Mouse (Mus musculus) myocyte (in vitro differentiated cells): Measurements from ENCODE around the gene Med20. TPM values are rescaled to one million over a fixed set of nuclear protein-coding genes. Genes with fewer than 3 reads are reported as not detected.

Experiments
- H3K27me3 ChIP-seq: one replicate; pipeline ENCODE4 v1.6.1; 2011; ENCODE audit not compliant: control insufficient read depth, insufficient read depth, insufficient read length
- H3K36me3 ChIP-seq: one replicate; pipeline ENCODE4 v1.6.1; 2011; ENCODE audit not compliant: control insufficient read depth, insufficient read depth
- H3K4me2 ChIP-seq: one replicate; pipeline ENCODE4 v1.6.1; 2011; ENCODE audit warnings: low read depth, control low read depth
- H3K4me3 ChIP-seq: one replicate; pipeline ENCODE4 v1.5.1; 2011; ENCODE audit warnings: mild to moderate bottlenecking, control low read depth, moderate library complexity
- H3K79me2 ChIP-seq: one replicate; pipeline ENCODE4 v1.6.1; 2011; ENCODE audit not compliant: control insufficient read depth, insufficient read depth
- H3ac ChIP-seq: one replicate; pipeline ENCODE4 v1.6.1; 2011; ENCODE audit not compliant: control insufficient read depth, insufficient read length
- CEBPB ChIP-seq: IDR thresholded peaks from 2 replicates; pipeline ENCODE4 v1.6.1; 2011; ENCODE audit warnings: mild to moderate bottlenecking, moderate library complexity; ENCODE audit not compliant: poor library complexity, insufficient read depth, severe bottlenecking
- E2F4 ChIP-seq: IDR thresholded peaks from one replicate; pipeline ENCODE4 v1.6.1; 2011; ENCODE audit warnings: mild to moderate bottlenecking, control low read depth, moderate library complexity; ENCODE audit not compliant: insufficient read depth
- MAX ChIP-seq: IDR thresholded peaks from one replicate; pipeline ENCODE4 v1.6.1; 2011; ENCODE audit warnings: low read depth, mild to moderate bottlenecking, control low read depth
- MYOD1 ChIP-seq, 3 experiments: IDR thresholded peaks; one replicate each; pipeline ENCODE4 v1.6.1; 2011; ENCODE audit warnings: control low read depth in 2 of 3, low read depth in 2 of 3, mild to moderate bottlenecking in 2 of 3, moderate library complexity in 1 of 3; ENCODE audit not compliant: insufficient read length in 2 of 3, control insufficient read depth in 1 of 3
- MYOG ChIP-seq, 3 experiments: IDR thresholded peaks; one replicate each; pipeline ENCODE4 v1.6.1; 2011; ENCODE audit warnings: control low read depth in 2 of 3, low read depth in 2 of 3, mild to moderate bottlenecking in 2 of 3; ENCODE audit not compliant: insufficient read length in 2 of 3, control insufficient read depth in 1 of 3, insufficient read depth in 1 of 3
- POLR2A ChIP-seq: IDR thresholded peaks from one replicate; pipeline ENCODE4 v1.6.1; 2011; ENCODE audit warnings: low read depth, mild to moderate bottlenecking, control low read depth, moderate library complexity; ENCODE audit not compliant: insufficient read length
- POLR2AphosphoS2 ChIP-seq: IDR thresholded peaks from one replicate; pipeline ENCODE4 v1.6.1; 2011; ENCODE audit warnings: low read depth, control low read depth; ENCODE audit not compliant: insufficient read length
- REST ChIP-seq: IDR thresholded peaks from one replicate; pipeline ENCODE4 v1.6.1; 2011; ENCODE audit warnings: mild to moderate bottlenecking, control low read depth, moderate library complexity; ENCODE audit not compliant: insufficient read depth, insufficient read length
- SRF ChIP-seq: IDR thresholded peaks from one replicate; pipeline ENCODE4 v1.6.1; 2011; ENCODE audit warnings: low read depth; ENCODE audit not compliant: control insufficient read depth, insufficient read length
- TCF12 ChIP-seq: IDR thresholded peaks from one replicate; pipeline ENCODE4 v1.6.1; 2011; ENCODE audit warnings: mild to moderate bottlenecking, control low read depth; ENCODE audit not compliant: poor library complexity, insufficient read depth, severe bottlenecking
- TCF3 ChIP-seq: IDR thresholded peaks from one replicate; pipeline ENCODE4 v1.6.1; 2011; ENCODE audit warnings: low read depth, control low read depth; ENCODE audit not compliant: insufficient read length
- USF1 ChIP-seq: IDR thresholded peaks from one replicate; pipeline ENCODE4 v1.6.1; 2011; ENCODE audit warnings: low read depth, mild to moderate bottlenecking, control low read depth, moderate library complexity
- polyA plus RNA-seq: library from polyadenylated mRNA; unstranded; fragments of >200 nt; fragmentation: generic; extraction: Trizol; gene quantifications from one replicate; pipeline ENCODE4 v1.2.1, GENCODE M21; 2012; ENCODE audit warnings: missing spikeins

Gene Med20
- polyA plus RNA-seq, 1 experiment, result 33.4 TPM

DNA sequence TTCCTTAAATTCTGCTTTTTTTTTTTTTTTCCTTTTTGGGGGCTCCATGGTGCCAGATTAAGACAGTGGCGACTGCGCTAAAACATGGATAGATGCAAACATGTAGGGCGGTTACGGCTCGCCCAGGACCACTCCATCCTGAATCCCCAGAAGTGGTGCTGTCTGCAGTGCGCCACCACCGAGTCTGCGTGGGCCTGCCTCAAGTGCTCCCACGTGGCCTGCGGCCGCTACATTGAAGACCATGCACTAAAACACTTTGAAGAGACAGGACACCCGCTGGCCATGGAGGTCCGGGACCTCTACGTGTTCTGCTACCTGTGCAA is 60.6 kb downstream of the Med20 start:
- H3K4me3 ChIP-seq, result no peak overlapping the region
- no peaks in the 10 kb centered on the region for H3K36me3 ChIP-seq
- no peak overlapping the region for H3ac ChIP-seq
- H3K79me2 ChIP-seq, result no peaks in the 10 kb centered on the region
- no peaks in the 10 kb centered on the region for H3K27me3 ChIP-seq
- no peak for TF ChIP-seq USF1
- TF ChIP-seq REST, result no peak
- no peak overlapping the region for H3K4me2 ChIP-seq

DNA sequence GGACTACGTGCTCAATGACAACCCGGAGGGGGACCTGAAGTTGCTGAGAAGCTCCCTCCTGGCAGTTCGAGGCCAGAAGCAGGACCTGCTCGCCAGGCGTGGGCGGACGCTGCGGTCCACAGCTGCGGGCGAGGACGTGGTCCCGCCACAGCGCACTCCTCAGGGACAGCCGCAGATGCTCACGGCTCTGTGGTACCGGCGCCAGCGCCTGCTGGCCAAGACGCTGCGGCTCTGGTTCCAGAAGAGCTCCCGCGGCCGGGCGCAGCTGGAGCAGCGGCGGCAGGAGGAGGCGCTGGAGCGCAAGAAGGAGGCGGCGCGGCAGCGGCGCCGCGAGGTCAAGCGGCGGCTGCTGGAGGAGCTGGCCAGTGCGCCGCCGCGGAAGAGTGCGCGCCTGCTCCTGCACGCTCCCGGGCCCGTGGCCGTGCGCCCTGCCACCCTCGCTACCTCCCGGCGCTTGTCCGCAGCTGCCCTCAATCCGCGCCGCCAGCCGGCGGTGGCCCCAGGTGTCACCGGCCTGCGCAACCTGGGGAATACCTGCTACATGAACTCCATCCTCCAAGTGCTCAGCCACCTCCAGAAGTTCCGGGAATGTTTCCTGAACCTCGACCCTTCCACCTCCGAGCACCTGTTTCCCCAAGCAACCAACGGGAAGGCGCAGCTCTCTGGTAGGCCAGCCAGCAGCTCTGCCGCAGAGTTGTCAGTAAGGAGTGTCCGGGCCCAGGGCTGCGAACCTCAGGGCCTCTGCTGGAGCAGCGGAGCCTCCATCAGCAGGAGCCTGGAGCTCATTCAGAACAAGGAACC is 61.1 kb downstream of the Med20 start:
- H3K4me3 ChIP-seq, result no peak overlapping the region
- no peak for TF ChIP-seq CEBPB
- TF ChIP-seq POLR2AphosphoS2, result no peak
- TF ChIP-seq MYOD1 (IDR thresholded peaks at IDR 0.05; ENCODE audit: control insufficient read depth in 1 of 3, insufficient read length in 2 of 3, low read depth in 2 of 3), result no peak
- no peak for TF ChIP-seq SRF
- no peak for TF ChIP-seq USF1
- no peak for TF ChIP-seq TCF3
- no peak for TF ChIP-seq TCF12
- no peak for TF ChIP-seq POLR2A
- no peak for TF ChIP-seq MYOG (IDR thresholded peaks at IDR 0.05; ENCODE audit: control insufficient read depth in 1 of 3, insufficient read depth in 1 of 3, insufficient read length in 2 of 3, low read depth in 2 of 3)
- no peak for TF ChIP-seq E2F4
- TF ChIP-seq REST, result no peak
- no peak for TF ChIP-seq MAX
- H3K36me3 ChIP-seq, result no peaks in the 10 kb centered on the region

More for the DNA sequence above, 61.1 kb downstream of the Med20 start:
- Histone ChIP-seq H3ac (no peak overlapping the region), H3K79me2 (no peaks in the 10 kb centered on the region), H3K27me3 (no peaks in the 10 kb centered on the region), H3K4me2 (no peak overlapping the region)

Other genes starting within 250 kb of the Med20 start
- 97.9 TPM for gene Mrps10, start 242.7 kb upstream of the Med20 start, polyA plus RNA-seq
- gene Guca1b, start 226.2 kb upstream of the Med20 start, polyA plus RNA-seq, result 0.20 TPM
- 1.2 TPM for gene Guca1a, start 211.0 kb upstream of the Med20 start, polyA plus RNA-seq
- 0.08 TPM for gene AI661453, start 175.0 kb upstream of the Med20 start, polyA plus RNA-seq
- gene 1700001C19Rik, start 174.2 kb upstream of the Med20 start, polyA plus RNA-seq, result not detected
- gene Taf8, start 109.3 kb upstream of the Med20 start, polyA plus RNA-seq, result 13.4 TPM
- gene Ccnd3, start 106.5 kb upstream of the Med20 start, polyA plus RNA-seq, result 858 TPM
- 41.0 TPM for gene Bysl, start 90 bp upstream of the Med20 start, polyA plus RNA-seq
- gene Gm20517, start within 50 bp of the Med20 start, polyA plus RNA-seq, result 1.5 TPM
- 2.5 TPM for gene Usp49, start 19.1 kb downstream of the Med20 start, polyA plus RNA-seq
- 232 TPM for gene Tomm6, start 76.8 kb downstream of the Med20 start, polyA plus RNA-seq
- gene Frs3, start 77.4 kb downstream of the Med20 start, polyA plus RNA-seq, result 3.4 TPM
- gene Gm21981, start 82.9 kb downstream of the Med20 start, polyA plus RNA-seq, result 1.3 TPM
- 0.32 TPM for gene Prickle4, start 83.2 kb downstream of the Med20 start, polyA plus RNA-seq
- not detected for gene Pgc, start 115.3 kb downstream of the Med20 start, polyA plus RNA-seq
- gene Tfeb, start 125.4 kb downstream of the Med20 start, polyA plus RNA-seq, result 16.5 TPM
- gene Mdfi, start 223.1 kb downstream of the Med20 start, polyA plus RNA-seq, result 1.1 TPM